Mouse (Mus musculus): ENCODE data around the gene Tmem220.

DNA sequence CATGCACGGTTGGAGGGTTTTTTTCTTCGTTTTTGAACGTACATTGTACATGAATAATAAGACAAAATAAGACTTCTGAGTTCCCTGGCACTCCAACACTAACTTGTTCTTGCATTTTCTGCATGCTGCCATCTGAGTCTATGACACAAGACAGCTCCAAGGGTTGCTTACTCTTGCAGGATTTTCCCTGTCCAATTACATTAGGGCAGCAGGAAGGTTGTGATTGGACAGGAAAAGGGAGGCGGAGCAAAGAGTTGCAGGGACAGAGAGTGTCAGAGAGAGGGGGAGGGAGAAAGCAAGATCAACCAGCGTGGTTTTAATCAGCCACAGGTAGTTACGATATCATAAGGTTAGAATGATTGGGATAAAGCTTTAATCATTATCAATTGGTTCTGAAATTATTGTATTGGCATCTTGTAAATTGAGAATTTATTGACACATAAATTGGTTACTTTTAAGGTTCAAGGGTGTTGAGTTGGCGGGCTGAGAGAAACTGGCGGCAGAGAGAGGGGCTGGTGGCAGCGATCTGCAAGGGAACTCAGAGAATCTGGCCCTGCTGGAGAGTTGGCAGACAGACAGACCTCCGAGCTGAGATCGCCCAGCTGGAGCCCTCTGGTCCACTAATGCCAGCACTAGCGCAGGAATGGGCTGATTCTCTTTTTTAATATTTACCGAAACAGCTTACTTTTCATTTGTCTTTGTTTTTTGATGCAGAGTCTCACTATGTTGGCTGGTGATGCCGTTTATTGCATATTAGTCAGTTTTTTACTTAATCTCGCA is 43.4 kb upstream of the Tmem220 start:
- TF ChIP-seq EP300 (IDR thresholded peaks at IDR 0.05; ENCODE audit: low read depth) (no peak), CTCF (IDR thresholded peaks at IDR 0.05; ENCODE audit: low read depth) (no peak)

Data from liver, postnatal 0 days (tissue).